Mouse (Mus musculus) ES-Bruce4 (cell line): ENCODE results near the gene Trip12.

Experiments used
- CTCF ChIP-seq: IDR thresholded peaks from one replicate; pipeline ENCODE4 v1.8.1; 2011; ENCODE audit warnings: low read depth, low read length
- POLR2A ChIP-seq: IDR thresholded peaks from one replicate; pipeline ENCODE4 v1.8.1; 2011; ENCODE audit warnings: low read length; ENCODE audit not compliant: insufficient read depth

DNA sequence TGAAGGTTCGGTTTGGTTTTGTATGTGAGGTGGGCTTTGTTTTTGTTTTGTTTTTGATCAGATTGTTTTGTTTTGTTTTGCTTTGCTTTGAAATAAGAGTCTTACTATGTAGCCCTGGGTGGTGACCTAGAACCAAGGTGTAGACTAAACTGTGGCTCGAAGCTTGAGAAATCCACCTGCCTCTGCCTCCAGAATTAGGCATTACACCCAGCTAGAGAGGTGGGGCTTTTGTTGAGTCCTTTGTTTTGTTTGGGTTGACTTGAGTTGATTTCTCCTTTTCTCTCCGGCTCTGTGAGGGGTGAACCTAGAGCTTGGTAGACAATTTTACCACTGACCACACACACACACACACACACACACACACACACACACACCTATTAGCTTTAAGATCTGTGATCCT is 745 bp upstream of the Trip12 start:
- TF ChIP-seq POLR2A (no peak), CTCF (no peak)
